Mouse (Mus musculus) thymus, adult 2 months (tissue): ENCODE data around the gene Angptl8. TPM values are rescaled to one million over a fixed set of nuclear protein-coding genes. Genes with fewer than 3 reads are reported as not detected.

Experiments
- DNase-seq: peaks from one replicate; pipeline ENCODE4 v3.0.0; 2021
- H3K27ac ChIP-seq: fragments of 200-500 bp; 2 replicates; pipeline ENCODE4 v1.5.1; 2012; ENCODE audit warnings: low read length, control low read depth; ENCODE audit not compliant: control insufficient read depth, insufficient read depth
- H3K27me3 ChIP-seq: fragments of 200-500 bp; 2 replicates; pipeline ENCODE4 v1.6.1; 2012; ENCODE audit warnings: mild to moderate bottlenecking, low read length, moderate library complexity, mixed read lengths; ENCODE audit not compliant: control insufficient read depth, insufficient read depth
- H3K36me3 ChIP-seq: fragments of 200-500 bp; 2 replicates; pipeline ENCODE4 v1.6.1; 2012; ENCODE audit warnings: mild to moderate bottlenecking, low read length, moderate library complexity; ENCODE audit not compliant: control insufficient read depth, insufficient read depth
- H3K4me1 ChIP-seq: fragments of 200-500 bp; replicated peaks from 2 replicates; pipeline ENCODE4 v1.6.1; 2012; ENCODE audit warnings: low read length; ENCODE audit not compliant: control insufficient read depth, insufficient read depth
- H3K4me3 ChIP-seq: fragments of 200-500 bp; 2 replicates; pipeline ENCODE4 v1.5.1; 2012; ENCODE audit warnings: mild to moderate bottlenecking, low read length, control low read depth, moderate library complexity; ENCODE audit not compliant: control insufficient read depth, insufficient read depth
- CTCF ChIP-seq: fragments of 200-500 bp; IDR thresholded peaks from 2 replicates; pipeline ENCODE4 v1.5.1; 2012; ENCODE audit warnings: mild to moderate bottlenecking, control low read depth, low read length, moderate library complexity, borderline replicate concordance; ENCODE audit not compliant: control insufficient read depth, poor library complexity, insufficient read depth; ENCODE audit errors: extremely low read depth
- POLR2A ChIP-seq: fragments of 200-500 bp; IDR thresholded peaks from 2 replicates; pipeline ENCODE4 v1.6.1; 2012; ENCODE audit warnings: mild to moderate bottlenecking, low read length, control low read depth, moderate library complexity; ENCODE audit not compliant: control insufficient read depth, poor library complexity, insufficient read depth; ENCODE audit errors: extremely low read depth
- WGBS: fragments of 180-500 bp; shearing (Covaris S2); methylation state at CpG from one replicate; pipeline ENCODE4 v1.1.7; 2018; 5-methylcytosine and 5-hydroxymethylcytosine counted together
- polyA plus RNA-seq: library from polyadenylated mRNA; depleted of rRNA; stranded (reverse); fragments of >200 nt; gene quantifications from 2 replicates; pipeline ENCODE4 v1.2.3, GENCODE M21; 2012

Gene Angptl8
- polyA plus RNA-seq, 1 experiment, result 4.7 TPM

DNA sequence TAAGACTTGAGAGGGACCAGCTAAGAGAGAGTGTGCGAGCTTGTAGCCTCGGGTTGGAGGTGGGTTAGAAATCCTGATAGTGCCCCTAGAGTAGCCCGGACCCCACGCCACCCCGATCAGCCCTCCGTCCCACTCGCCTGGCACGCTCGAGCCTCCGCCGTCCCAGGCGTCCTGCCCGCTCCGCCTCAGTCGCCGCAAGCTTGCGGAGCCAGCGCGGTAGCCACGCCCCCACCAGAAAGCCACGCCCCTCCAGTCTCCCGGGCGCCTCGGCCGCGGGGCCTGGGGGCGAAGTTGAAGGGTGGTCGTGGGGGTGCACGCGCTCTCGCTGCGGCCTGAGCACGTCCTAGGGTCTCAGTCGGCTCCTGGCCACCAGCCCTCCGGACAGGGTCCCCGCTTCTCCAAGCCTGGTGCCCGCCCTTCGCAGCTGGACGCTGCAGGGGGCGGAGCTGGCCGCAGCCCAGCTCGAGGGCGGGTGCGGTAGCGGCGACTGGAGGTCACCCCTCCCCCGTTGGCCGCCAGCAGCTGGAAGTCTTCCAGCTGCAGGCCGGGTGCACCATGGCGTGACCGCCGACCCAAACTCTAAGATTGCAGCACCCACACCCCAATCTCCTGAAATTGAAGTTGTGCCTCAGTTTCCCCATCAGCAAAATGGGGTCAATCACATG lies 36.8 kb upstream of the Angptl8 start, which contains the start of gene Kank2:
Gene Kank2 (minus strand): TSS at position 400 of the 665 bp plus-strand sequence.
- Histone ChIP-seq H3K4me1 (peaks cover 10% of the 10 kb centered on the region), H3K27ac (no peak within 1 kb of the TSS), H3K36me3 (no peaks in the 10 kb centered on the region), H3K4me3 (peak within 1 kb of the TSS; percentile 58), H3K27me3 (no peaks in the 10 kb centered on the region)
- peak; percentile 84 for DNase-seq
- WGBS, result under 1% methylated on average over 52 of the region's 52 CpGs
- TF ChIP-seq POLR2A, result no peak

DNA sequence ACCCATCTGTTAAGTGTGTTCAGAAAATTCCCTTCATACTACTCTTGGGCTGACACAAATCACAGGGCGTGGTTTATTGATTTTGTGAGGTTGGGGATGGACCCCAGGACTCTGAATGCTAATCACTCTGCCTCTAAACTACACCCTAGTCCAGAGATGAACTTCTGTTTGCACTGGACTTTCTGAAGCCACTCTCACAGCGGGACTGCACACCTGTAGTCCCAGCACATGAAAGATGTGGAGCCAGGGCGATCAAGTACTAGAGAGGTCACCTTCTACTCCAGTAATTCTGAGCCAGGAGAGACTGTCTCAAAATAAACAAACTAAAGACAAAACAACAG lies 36.3 kb upstream of the Angptl8 start:
- Histone ChIP-seq H3K36me3 (no peaks in the 10 kb centered on the region), H3K27me3 (no peaks in the 10 kb centered on the region), H3K4me3 (no peak overlapping the region), H3K27ac (no peak overlapping the region), H3K4me1 (peaks cover 10% of the 10 kb centered on the region)
- DNase-seq, result no peak
- 75% methylated on average over 3 of the region's 3 CpGs for WGBS
- TF ChIP-seq POLR2A, result no peak
- TF ChIP-seq CTCF, result no peak

DNA sequence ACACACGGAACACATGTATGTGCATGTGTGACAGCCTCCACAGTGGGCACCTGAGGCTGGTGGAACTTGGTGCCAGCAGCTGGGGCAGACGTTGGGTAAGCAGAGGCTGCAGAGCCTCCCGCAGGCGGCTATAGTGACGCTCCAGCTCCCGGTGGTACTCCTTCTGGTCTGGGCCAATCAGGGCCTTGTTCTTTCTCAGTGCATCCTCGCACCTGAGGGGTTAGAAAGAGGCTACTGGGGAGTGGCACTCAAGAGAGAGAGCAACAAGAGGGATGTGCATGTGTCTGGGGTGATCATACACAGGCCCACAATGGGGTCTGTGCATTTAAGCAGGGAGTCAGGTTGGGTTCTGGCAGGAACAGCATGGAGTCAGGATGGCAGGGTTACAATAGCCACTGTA lies 34.2 kb upstream of the Angptl8 start:
- Histone ChIP-seq H3K27ac (no peak overlapping the region), H3K36me3 (no peaks in the 10 kb centered on the region), H3K4me1 (peaks cover 14% of the 10 kb centered on the region), H3K4me3 (no peak overlapping the region), H3K27me3 (no peaks in the 10 kb centered on the region)
- TF ChIP-seq POLR2A, result no peak
- TF ChIP-seq CTCF, result no peak
- no peak for DNase-seq
- 83% methylated on average over 7 of the region's 7 CpGs for WGBS

GRCm38 (mm10) chr9:21801591-21801990 lies 33.7 kb upstream of the Angptl8 start:
- no peak for DNase-seq
- Histone ChIP-seq H3K27me3 (no peaks in the 10 kb centered on the region), H3K4me1 (peaks cover 14% of the 10 kb centered on the region), H3K27ac (no peak overlapping the region), H3K36me3 (no peaks in the 10 kb centered on the region), H3K4me3 (no peak overlapping the region)
- 92% methylated on average over 7 of the region's 7 CpGs for WGBS
- TF ChIP-seq POLR2A (no peak), CTCF (no peak)

- TF ChIP-seq CTCF, result peak; percentile 81; the same call in 1 of the 2 replicates
- TF ChIP-seq POLR2A, result no peak
- Histone ChIP-seq H3K4me3 (no peak overlapping the region), H3K36me3 (no peaks in the 10 kb centered on the region), H3K4me1 (0 out of 2 replicates have a peak, but pooled peaks cover 4% of the 10 kb centered on the region), H3K27me3 (no peaks in the 10 kb centered on the region), H3K27ac (no peak overlapping the region)
- 46% methylated on average over 13 of the region's 13 CpGs for WGBS
- DNase-seq, result peak; percentile 73
These were observed 31.2 kb upstream of the Angptl8 start for GRCm38 (mm10) chr9:21803986-21804644.

DNA sequence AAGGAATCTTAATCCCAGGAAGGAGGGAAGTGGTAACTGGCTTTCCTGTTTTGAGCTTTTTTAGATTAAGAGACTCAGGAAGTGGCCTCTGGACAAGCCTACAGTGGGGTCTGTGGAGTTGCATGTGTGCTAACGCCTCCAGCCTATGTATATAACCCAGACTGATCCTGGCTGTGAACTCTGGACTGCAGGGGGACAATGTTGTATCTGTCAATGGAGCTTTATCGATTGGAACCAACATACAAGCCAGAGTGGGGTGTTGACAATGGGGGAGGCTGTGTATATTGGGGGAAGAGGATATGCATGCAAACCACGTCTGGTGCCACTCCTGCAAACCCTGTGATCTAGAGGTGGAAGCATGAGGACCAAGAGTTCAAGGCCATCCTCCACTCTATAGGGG lies 28.9 kb upstream of the Angptl8 start:
- Histone ChIP-seq H3K4me1 (0 out of 2 replicates have a peak, but pooled peaks cover 4% of the 10 kb centered on the region), H3K27me3 (no peaks in the 10 kb centered on the region), H3K36me3 (no peaks in the 10 kb centered on the region), H3K4me3 (no peak overlapping the region), H3K27ac (no peak overlapping the region)
- DNase-seq, result no peak
- TF ChIP-seq POLR2A, result no peak
- no peak for TF ChIP-seq CTCF
- 40% methylated on average over 3 of the region's 3 CpGs for WGBS

DNA sequence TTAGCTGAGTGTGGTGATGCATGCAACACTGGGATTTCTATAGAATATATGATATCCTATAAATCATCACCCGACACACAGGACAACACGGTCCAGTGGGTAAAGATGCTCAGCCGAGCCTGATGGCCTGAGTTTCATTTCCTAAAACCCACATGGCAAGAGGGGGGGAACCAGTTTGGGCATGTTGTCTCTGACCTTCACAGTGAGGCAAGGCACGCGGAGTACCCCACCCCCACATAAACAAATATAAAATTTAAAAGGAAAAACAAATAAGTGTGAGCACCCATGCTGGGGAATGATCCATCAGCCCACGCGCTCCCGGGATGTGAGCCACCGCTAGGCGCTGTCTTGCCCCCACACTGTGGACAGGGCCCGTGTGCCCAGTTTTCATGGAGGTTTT lies 28.3 kb upstream of the Angptl8 start:
- Histone ChIP-seq H3K27me3 (no peaks in the 10 kb centered on the region), H3K36me3 (no peaks in the 10 kb centered on the region), H3K4me3 (no peak overlapping the region), H3K27ac (no peak overlapping the region), H3K4me1 (0 out of 2 replicates have a peak, but pooled peaks cover 4% of the 10 kb centered on the region)
- DNase-seq, result no peak
- TF ChIP-seq CTCF (no peak), POLR2A (no peak)
- WGBS, result 94% methylated on average over 11 of the region's 11 CpGs
